Mouse (Mus musculus) forelimb bud, embryonic 11.5 days (tissue): Measurements from ENCODE around the gene Tnfrsf14.

Experiments
- DNase-seq: peaks from one replicate; pipeline ENCODE4 v3.0.0-alpha.2; 2012; ENCODE audit warnings: low read depth, low spot score

Tnfrsf14 gene

GRCm38 (mm10) chr4:154880730-154881129 lies 47.6 kb downstream of the Tnfrsf14 start:
- DNase-seq: no peak

GRCm38 (mm10) chr4:154877864-154878548 lies 50.4 kb downstream of the Tnfrsf14 start:
- DNase-seq: peak; percentile 95

DNA sequence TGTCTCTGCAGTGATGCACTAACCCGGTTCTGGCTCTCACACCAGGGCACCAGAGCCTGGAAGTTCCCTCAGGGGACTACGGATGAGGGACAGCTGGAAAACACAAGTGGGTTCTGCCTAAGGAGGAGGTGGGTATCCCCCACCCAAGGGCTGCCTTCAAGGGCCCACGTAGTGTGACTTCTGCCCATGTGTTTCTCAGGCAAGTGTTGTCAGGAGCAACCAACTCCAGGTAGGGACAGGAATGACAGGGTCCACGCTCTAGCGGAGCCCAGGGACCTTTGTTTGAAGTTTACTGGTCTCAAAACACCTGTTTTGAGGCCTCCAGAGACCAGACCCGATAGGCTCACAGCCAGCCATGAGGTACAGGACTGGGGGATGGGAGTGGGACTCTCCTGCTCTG lies 55.2 kb downstream of the Tnfrsf14 start:
- no peak for DNase-seq
